In the genomic region with DNA sequence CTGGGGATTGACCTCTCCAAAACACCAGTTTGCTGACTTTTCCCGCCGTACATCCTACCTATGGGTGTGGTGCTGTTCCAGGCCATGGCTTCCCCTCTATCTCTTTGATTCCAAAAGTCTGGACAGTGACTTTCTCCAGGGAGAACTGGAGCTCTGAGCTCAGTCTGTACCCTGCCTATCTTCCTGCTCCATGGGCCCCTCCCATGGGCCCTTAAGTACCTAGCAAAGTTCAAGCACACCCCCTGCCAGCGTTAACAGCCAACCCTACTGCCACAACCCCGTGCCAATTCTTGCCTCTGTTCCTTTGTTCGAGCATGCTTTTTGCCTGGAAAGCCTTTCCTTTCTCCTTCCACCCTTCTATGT, we compare ENCODE assay signal across 8 mouse cellular contexts. TPM values are rescaled to one million over a fixed set of nuclear protein-coding genes. Genes with fewer than 3 reads are reported as not detected.
DNase-seq lines count a peak whose midpoint lies in the region; ATAC-seq and TF ChIP-seq lines count a peak whose summit lies in the region.

No protein-coding gene starts in this region.

- 29% methylated on average over 5 of the region's 5 CpGs for WGBS in kidney, embryonic 15.5 days
- 29% methylated on average over 5 of the region's 5 CpGs for WGBS in midbrain, embryonic 16.5 days

- DNase-seq in kidney, postnatal 14 days, result no peak
- DNase-seq in layer of hippocampus, postnatal 10 days (ENCODE audit: low spot score in 2 of 2), result no peak
- no peak for DNase-seq in frontal cortex, postnatal 14 days (ENCODE audit: low spot score in 2 of 2)

- ATAC-seq in kidney, embryonic 15.5 days (replicated peaks; ENCODE audit: low FRiP score), result peak; percentile 34; the same call in 1 of the 2 replicates
- peak; percentile 29 for ATAC-seq in inflammation-experienced regulatory T-cells, adult 6 months
- no peak for ATAC-seq in midbrain, embryonic 16.5 days
- ATAC-seq in megakaryocyte progenitor cell, adult 5-6 weeks (replicated peaks; ENCODE audit: poor library complexity), result no peak

- H3K4me1 ChIP-seq in kidney, embryonic 15.5 days, result peaks cover 31% of the 10 kb centered on the region
- H3K4me1 ChIP-seq in cortical plate, adult 2 months (ENCODE audit: control insufficient read depth, insufficient read depth, low read length), result peaks cover 11% of the 10 kb centered on the region
- peaks cover 11% of the 10 kb centered on the region for H3K4me1 ChIP-seq in midbrain, embryonic 16.5 days (ENCODE audit: control insufficient read depth, insufficient read depth, low read length)

- H3K4me2 ChIP-seq in kidney, embryonic 15.5 days, result peak overlapping the region; percentile 91
- H3K4me2 ChIP-seq in midbrain, embryonic 16.5 days (ENCODE audit: low read length), result peak overlapping the region; percentile 99

- H3K9me3 ChIP-seq in kidney, embryonic 15.5 days (replicated peaks), result no peaks in the 10 kb centered on the region
- no peaks in the 10 kb centered on the region for H3K9me3 ChIP-seq in midbrain, embryonic 16.5 days (replicated peaks; ENCODE audit: control insufficient read depth, low read length, poor library complexity, severe bottlenecking)

- H3K36me3 ChIP-seq in kidney, embryonic 15.5 days, result peaks cover 24% of the 10 kb centered on the region
- H3K36me3 ChIP-seq in midbrain, embryonic 16.5 days (ENCODE audit: control insufficient read depth, insufficient read depth, low read length), result no peaks in the 10 kb centered on the region

- peak overlapping the region; percentile 85 for H3K9ac ChIP-seq in kidney, embryonic 15.5 days
- H3K9ac ChIP-seq in midbrain, embryonic 16.5 days (ENCODE audit: low read depth, low read length), result peak overlapping the region; percentile 79

- TF ChIP-seq CTCF in cortical plate, adult 2 months (IDR thresholded peaks at IDR 0.05; ENCODE audit: extremely low read depth, insufficient read depth, low read length), result no peak

- no peaks in the 10 kb centered on the region for H3K27me3 ChIP-seq in kidney, embryonic 15.5 days
- no peaks in the 10 kb centered on the region for H3K27me3 ChIP-seq in midbrain, embryonic 16.5 days (ENCODE audit: control insufficient read depth, insufficient read depth, low read depth, low read length)

- peak overlapping the region; percentile 66 for H3K27ac ChIP-seq in kidney, embryonic 15.5 days
- H3K27ac ChIP-seq in cortical plate, adult 2 months (ENCODE audit: insufficient read depth, low read length), result peak overlapping the region; percentile 45; the same call in 1 of the 2 replicates
- H3K27ac ChIP-seq in midbrain, embryonic 16.5 days (ENCODE audit: low read length), result peak overlapping the region; percentile 76

- H3K4me3 ChIP-seq in kidney, embryonic 15.5 days (replicated peaks), result peak overlapping the region; percentile 88
- H3K4me3 ChIP-seq in cortical plate, adult 2 months (ENCODE audit: insufficient read depth, low read length), result peak overlapping the region; percentile 56
- H3K4me3 ChIP-seq in midbrain, embryonic 16.5 days (ENCODE audit: low read depth, low read length), result peak overlapping the region; percentile 60

- TF ChIP-seq POLR2A in cortical plate, adult 2 months (IDR thresholded peaks at IDR 0.05; ENCODE audit: extremely low read depth, insufficient read depth, low read length), result no peak

RNA-seq across cellular contexts. Expression of a gene that starts 0.3 kb away (rescaled TPM):
- polyA plus RNA-seq in kidney, embryonic 15.5 days (2015; fragmentation: Nextera tagmentation; extraction: Ambion mirVana), result 37.6 and 39.6 TPM in 2 replicates
- polyA plus RNA-seq in cortical plate, adult 2 months (2012; rRNA removed), result 5.4 and 5.8 TPM in 2 replicates
- 10 to 100 TPM; 10.3 to 34.2 (median 11.3) TPM for polyA plus RNA-seq in inflammation-experienced regulatory T-cells, adult 6 months (2017; shearing (Covaris generic))
- polyA plus RNA-seq in midbrain, embryonic 16.5 days (2015; fragmentation: Nextera tagmentation; extraction: Ambion mirVana), result 7.0 and 9.5 TPM in 2 replicates
- 1 to 10 TPM; 5.2 to 8.3 TPM for total RNA-seq in layer of hippocampus, postnatal 10 days (2021)
- 15.0 and 17.1 TPM in 2 replicates for total RNA-seq in megakaryocyte progenitor cell, adult 5-6 weeks (2015)
- 68.2 and 78.2 TPM in 2 replicates for total RNA-seq in megakaryocyte progenitor cell, adult 5-6 weeks (2017)

RNA-seq across cellular contexts. Expression of a gene that starts 15.4 kb away (rescaled TPM):
- polyA plus RNA-seq in kidney, embryonic 15.5 days (2015; fragmentation: Nextera tagmentation; extraction: Ambion mirVana), result 46.9 and 49.8 TPM in 2 replicates
- polyA plus RNA-seq in cortical plate, adult 2 months (2012; rRNA removed), result 585 and 611 TPM in 2 replicates
- 100 to 1,000 TPM in 2 of 3 experiments, 10 to 100 TPM in 1; 72.3 to 142 (median 105) TPM for polyA plus RNA-seq in inflammation-experienced regulatory T-cells, adult 6 months (2017; shearing (Covaris generic))
- 135 and 155 TPM in 2 replicates for polyA plus RNA-seq in midbrain, embryonic 16.5 days (2015; fragmentation: Nextera tagmentation; extraction: Ambion mirVana)
- 100 to 1,000 TPM; 360 to 416 TPM for total RNA-seq in layer of hippocampus, postnatal 10 days (2021)
- total RNA-seq in megakaryocyte progenitor cell, adult 5-6 weeks (2015), result 24.9 and 27.1 TPM in 2 replicates
- total RNA-seq in megakaryocyte progenitor cell, adult 5-6 weeks (2017), result 24.2 and 28.5 TPM in 2 replicates

Comparison
In these comparisons a context has a peak if more than half of its experiments do, and no peak if none do; other contexts are left out.
1. ATAC-seq: peak in kidney, embryonic 15.5 days (single experiment) and inflammation-experienced regulatory T-cells, adult 6 months (single experiment); none in midbrain, embryonic 16.5 days (single experiment) and megakaryocyte progenitor cell, adult 5-6 weeks (single experiment).
2. Peak in every context shown above with its lines, with median percentiles within 50 percentile points of each other: H3K27ac ChIP-seq and H3K4me3 ChIP-seq.